Mouse (Mus musculus) E14TG2a.4 (cell line): ENCODE measurements around the gene Tmem30b.

Experiments
- CTCF ChIP-seq: conservative IDR thresholded peaks from 2 replicates; pipeline ENCODE4 v1.5.1; 2014; ENCODE audit warnings: low read length
- NANOG ChIP-seq: IDR thresholded peaks from 2 replicates; pipeline ENCODE4 v1.6.1; 2014; ENCODE audit warnings: borderline replicate concordance, low read length, mixed read lengths
- POU5F1 ChIP-seq: IDR thresholded peaks from 2 replicates; pipeline ENCODE4 v1.6.1; 2014; ENCODE audit warnings: low read length, borderline replicate concordance

DNA sequence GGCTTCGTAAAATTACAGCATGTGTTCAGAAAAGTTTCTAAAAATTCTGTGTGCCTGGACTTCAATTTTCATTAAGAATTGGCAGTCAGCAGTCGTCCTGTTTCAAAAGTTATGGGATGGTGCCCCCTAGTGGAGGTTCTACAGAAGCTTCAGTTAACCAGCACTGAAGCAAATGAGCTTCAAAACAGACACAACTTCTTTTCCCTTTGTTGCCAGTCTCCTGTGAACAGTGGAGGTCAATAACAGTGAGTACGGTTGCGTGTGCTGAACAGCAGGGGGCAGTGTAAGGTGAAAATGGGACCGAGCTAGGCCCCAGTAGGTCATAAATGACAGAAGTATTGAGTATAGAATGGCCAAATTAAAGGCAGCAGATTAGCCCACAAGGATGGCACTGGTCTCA, 8.0 kb upstream of the Tmem30b start:
- TF ChIP-seq CTCF (peak; percentile 90), NANOG (no peak), POU5F1 (no peak)
